Mouse (Mus musculus): Measurements from ENCODE around the gene Gm4881.

DNA sequence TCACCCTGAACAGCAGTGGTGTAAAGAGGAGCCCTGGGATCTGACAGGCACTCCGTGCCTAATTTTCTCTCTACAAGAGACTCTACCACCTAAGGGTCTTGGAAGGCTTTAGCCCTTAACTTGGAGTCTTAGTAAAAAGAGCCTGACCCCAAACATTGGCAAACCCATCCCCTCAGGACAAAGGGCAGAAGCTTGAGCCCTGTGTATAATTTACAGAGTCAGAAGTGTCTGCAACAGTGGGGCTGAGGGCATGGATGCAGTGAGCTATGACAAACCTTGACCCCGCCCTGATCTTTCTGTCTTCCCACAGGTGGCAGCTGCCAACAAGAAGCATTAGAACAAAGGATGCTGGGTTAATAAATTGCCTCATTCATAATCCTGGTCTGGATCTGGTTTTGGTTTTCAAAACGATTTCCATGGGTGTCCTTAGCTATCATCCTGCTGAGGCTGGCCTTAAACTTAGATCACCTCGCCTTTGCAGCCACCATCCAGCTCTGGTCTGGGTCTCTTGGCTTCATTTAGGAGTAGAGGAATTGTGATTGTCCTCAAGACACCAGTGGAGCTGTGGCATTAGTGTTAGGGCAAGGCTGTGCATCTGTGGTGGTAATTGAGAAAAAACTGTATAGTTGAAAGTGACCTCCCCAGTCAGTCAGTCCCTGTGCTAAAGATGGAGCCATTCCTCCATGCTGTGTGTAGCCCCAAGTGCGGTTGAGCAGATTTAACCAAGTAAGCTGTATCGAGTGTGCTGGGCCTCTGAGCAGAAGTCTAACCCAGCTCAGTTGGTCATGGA is 54.7 kb downstream of the Gm4881 start:
- TF ChIP-seq CEBPB (IDR thresholded peaks at IDR 0.05; ENCODE audit: low read depth), result no peak
- no peak for TF ChIP-seq USF1 (IDR thresholded peaks at IDR 0.05; ENCODE audit: low read depth)
- no peak for TF ChIP-seq CTCF (IDR thresholded peaks at IDR 0.05; ENCODE audit: control insufficient read depth, insufficient read depth, insufficient read length)
- no peak for TF ChIP-seq MYOD1 (IDR thresholded peaks at IDR 0.05; ENCODE audit: control insufficient read depth, insufficient read length, low read depth)
- no peak for TF ChIP-seq MAX (IDR thresholded peaks at IDR 0.05)
